Mouse (Mus musculus): ENCODE data around the gene Kcnj2.

Gene Kcnj2

GRCm38 (mm10) chr11:111065635-111066298, at the start of gene Kcnj2:
TSS of gene Kcnj2 (plus strand) at chr11:111066164.
- in situ Hi-C loops (cut with MboI; ENCODE audit: low sequenced_read_pairs): no loop called here

GRCm38 (mm10) chr11:111016206-111016605, 49.8 kb upstream of the Kcnj2 start:
- in situ Hi-C loops (cut with MboI; ENCODE audit: low sequenced_read_pairs): no loop called here

- in situ Hi-C loops (cut with MboI; ENCODE audit: low sequenced_read_pairs): no loop called here
Observed at GRCm38 (mm10) chr11:111020211-111020610, 45.8 kb upstream of the Kcnj2 start.

- in situ Hi-C loops (cut with MboI; ENCODE audit: low sequenced_read_pairs): no loop called here
Observed at GRCm38 (mm10) chr11:111022681-111023281, 43.2 kb upstream of the Kcnj2 start.

- in situ Hi-C loops (cut with MboI; ENCODE audit: low sequenced_read_pairs): loop anchor here (25.0 kb wide), 2 partner anchors 505 to 680 kb away; no protein-coding TSS in a partner anchor
Observed at GRCm38 (mm10) chr11:111042175-111042574, 23.8 kb upstream of the Kcnj2 start.

DNA sequence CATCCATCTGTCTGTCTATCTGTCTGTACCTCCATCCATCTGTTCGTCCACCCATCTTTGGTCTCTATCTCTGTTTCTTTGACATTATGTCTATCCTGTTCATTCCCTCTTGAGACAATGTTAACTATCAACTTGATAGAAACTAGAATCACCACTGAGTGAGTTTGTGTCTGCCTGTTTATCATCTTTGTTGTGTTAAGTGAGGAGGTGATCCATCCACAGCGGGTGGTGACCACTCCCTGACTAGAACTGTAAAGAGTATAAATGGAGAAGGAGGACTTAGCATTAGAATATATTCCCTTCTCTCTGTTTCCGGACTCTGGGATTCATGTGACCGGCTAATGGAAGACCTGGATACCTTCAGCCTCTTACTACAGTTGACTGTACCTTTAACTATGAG, 22.7 kb upstream of the Kcnj2 start:
- in situ Hi-C loops (cut with MboI; ENCODE audit: low sequenced_read_pairs): loop anchor here (25.0 kb wide), 2 partner anchors 506 to 681 kb away; no protein-coding TSS in a partner anchor

DNA sequence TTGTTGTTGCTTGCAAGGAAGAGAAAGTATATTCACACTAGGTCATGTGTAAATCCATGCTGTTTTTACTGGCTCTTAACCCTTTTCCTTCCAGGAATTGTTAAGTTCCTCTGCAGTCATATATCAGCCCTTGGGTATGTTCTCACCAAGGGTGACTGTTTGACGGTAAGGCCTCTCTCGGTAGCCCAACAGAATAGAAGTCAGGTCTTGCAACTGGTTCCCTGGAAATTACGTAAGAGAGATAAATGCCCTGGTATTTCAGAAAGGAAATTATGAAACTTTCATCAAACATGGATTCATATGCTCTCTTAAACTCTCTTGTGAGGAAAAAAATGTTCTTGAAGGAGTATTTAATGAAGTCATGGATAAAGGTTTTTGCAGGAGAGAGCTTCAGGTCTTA, 11.7 kb upstream of the Kcnj2 start:
- in situ Hi-C loops (cut with MboI; ENCODE audit: low sequenced_read_pairs): no loop called here

GRCm38 (mm10) chr11:111054854-111055822, 10.8 kb upstream of the Kcnj2 start:
- in situ Hi-C loops (cut with MboI; ENCODE audit: low sequenced_read_pairs): no loop called here

DNA sequence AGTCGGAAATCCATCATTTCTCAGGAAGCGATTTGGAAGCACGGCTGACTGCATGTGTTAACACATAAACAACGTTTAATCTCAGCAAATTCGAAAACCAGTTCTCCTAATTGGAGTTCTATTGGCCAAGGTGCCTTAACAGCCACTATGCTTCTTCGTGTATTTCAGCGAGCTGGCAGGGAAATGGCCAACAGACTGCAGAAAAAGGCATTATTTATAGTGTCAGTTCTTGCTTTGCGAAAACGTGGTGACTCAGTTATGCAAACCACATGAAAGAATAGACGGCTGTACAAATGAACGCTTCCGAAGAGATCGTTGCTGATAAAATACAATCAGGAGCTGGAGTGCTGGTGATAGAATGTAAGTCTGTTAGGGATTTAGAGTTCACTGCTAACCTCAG, 9.9 kb upstream of the Kcnj2 start:
- in situ Hi-C loops (cut with MboI; ENCODE audit: low sequenced_read_pairs): no loop called here

DNA sequence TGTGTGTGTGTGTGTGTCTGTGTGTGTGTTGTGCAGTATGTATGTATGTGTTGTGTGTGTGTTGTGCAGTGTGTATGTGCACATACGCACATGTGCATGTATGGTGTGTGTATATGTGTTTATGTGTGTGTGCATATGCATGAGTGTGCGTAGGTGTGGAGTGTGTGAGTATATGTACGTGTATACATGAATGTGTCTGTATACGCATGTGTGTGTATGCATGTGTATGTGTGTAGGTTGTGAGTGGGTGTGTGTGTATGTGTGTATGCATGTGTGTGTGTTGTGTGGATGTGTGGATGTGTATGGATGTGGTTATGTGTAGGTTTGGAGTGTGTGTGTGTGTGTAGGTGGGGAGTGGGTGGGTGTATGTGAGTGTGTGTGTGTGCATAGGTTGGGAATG, 8.5 kb upstream of the Kcnj2 start:
- in situ Hi-C loops (cut with MboI; ENCODE audit: low sequenced_read_pairs): no loop called here

- in situ Hi-C loops (cut with MboI; ENCODE audit: low sequenced_read_pairs): no loop called here
Observed at GRCm38 (mm10) chr11:111059440-111059839, 6.5 kb upstream of the Kcnj2 start.

DNA sequence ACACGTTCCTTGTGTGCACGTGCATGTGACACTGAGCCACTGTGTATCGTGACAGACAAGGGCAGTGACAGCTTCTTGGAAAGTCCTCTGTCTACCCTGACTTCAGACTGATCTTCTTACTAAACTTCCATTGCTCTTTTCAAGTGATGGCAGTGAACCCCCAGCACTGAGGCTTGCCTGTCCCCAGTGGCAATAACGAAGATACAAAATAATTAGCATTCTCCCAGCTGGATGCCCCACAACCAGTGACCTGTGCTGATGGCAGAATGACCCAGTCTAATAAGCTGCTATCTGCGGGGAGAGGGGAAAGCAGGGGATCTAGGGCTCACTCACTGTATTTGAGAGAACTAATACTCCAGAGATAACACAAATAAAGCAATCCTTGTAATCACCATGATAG, 5.7 kb upstream of the Kcnj2 start:
- in situ Hi-C loops (cut with MboI; ENCODE audit: low sequenced_read_pairs): no loop called here

GRCm38 (mm10) chr11:111064751-111065527, 1.0 kb upstream of the Kcnj2 start:
- in situ Hi-C loops (cut with MboI; ENCODE audit: low sequenced_read_pairs): no loop called here

DNA sequence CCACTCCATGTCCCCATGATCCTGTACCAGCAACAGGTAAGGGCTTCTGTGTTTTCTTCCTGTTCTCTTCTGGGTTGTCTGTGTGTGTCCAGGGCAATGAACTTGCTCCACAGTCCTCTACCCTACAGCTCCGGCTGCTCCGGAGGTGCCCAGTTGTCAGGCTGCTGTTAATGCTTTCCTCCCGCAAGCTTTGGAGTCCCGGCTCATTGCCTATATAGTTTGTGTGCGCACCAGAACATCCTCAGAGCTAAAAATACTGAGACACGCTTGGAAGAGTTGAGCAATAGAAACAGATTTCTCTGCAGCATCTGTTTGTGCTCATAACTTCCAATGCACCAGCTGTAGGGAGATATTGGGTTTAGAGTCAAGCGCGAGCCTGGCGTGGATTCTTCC, 331 bp downstream of the Kcnj2 start:
- in situ Hi-C loops (cut with MboI; ENCODE audit: low sequenced_read_pairs): no loop called here

DNA sequence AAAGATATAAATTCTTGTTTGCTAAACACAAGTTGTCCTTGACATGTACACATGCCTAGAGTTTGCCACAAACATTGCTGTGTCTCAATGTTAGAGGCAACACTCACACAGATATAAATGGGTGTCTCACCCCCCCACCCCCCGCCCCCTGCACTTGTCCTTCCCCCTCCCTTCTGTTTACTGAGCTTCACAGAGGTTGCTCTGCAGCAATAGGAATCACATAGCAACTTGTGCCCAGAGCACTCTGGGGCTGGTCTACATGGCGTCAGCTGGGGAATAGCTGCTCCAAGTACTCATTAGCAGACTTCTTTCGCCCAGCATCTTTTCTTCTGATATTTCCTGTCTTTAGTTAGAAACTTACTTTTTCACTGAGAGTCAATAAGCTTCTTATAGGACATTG, 1.8 kb downstream of the Kcnj2 start:
- in situ Hi-C loops (cut with MboI; ENCODE audit: low sequenced_read_pairs): no loop called here

DNA sequence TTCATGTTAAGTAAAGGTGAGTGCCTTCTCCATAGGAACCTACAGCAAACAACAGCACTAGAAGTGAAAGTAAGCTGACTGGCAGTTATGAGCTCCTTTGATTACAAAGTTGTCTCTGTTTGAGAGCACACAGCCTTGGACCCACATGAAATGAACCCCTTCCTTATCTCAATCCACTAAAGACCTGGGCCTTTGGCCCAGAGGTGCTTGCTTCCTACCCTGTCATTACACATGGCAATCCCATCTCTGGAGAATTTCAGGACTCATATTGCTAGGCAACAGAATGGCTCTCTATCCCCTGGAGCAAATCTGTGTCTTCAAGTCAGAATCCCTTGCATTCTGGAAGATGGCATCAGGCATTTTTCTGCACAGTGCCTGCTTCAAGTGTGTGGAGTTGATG, 4.5 kb downstream of the Kcnj2 start:
- in situ Hi-C loops (cut with MboI; ENCODE audit: low sequenced_read_pairs): no loop called here

GRCm38 (mm10) chr11:111074131-111074530, 8.2 kb downstream of the Kcnj2 start:
- in situ Hi-C loops (cut with MboI; ENCODE audit: low sequenced_read_pairs): no loop called here

DNA sequence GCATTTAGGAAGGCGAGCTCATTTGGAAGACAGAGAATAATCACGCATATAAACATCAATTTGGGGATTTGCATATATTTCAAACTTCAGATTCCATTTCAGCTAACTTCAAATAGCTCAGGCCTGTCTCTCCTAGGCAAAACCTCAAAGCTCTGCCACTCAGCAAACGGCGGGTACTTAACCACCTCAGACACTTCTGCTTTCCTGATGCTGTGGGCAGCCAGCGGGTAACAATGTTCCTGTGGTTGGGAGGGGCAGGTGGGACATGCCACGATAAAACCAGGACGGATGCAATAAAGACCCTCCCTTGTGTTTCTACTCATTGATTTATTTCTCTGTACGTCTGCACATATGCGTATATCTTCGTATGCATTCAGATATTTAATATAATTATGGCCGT, 12.1 kb downstream of the Kcnj2 start:
- in situ Hi-C loops (cut with MboI; ENCODE audit: low sequenced_read_pairs): no loop called here

- in situ Hi-C loops (cut with MboI; ENCODE audit: low sequenced_read_pairs): no loop called here
Observed at GRCm38 (mm10) chr11:111083009-111083408, 17.0 kb downstream of the Kcnj2 start.

DNA sequence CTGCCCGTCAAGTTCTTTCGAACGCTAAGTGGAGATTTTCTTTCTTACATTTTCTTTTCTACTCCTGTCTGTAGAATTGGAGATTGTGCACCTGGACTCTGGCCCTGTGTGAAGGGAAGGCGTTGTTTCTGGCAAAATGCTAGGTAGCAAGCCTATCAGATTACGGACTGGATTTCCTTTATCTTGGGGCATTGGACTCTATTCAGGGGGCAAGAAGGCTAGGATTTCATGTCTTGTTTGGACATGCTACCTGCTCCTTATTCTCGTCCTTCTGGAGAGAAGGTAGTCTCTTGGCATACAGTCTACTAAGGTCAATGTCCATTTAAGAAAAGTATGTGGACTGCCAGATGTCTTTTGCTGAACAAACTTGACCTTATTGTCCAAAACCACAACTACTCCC, 21.0 kb downstream of the Kcnj2 start:
- in situ Hi-C loops (cut with MboI; ENCODE audit: low sequenced_read_pairs): no loop called here

DNA sequence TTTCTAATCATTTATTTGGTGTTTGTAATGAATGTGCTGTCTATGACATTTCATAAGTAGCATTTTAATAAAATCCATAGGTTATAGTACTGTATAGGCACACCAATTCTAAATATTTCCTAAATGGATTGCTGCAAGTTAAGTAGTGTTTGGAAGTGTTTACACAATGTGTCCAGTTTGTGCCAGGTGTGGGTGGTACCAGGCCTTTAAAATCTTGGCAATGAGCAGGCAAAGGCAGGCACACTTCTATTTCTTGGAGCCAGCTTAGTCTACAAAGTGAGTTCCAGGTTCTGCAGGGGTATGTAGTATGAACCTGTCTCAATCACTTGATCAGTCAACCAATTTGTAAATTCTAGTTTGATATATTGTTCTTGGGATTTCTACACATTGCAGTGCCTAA, 22.3 kb downstream of the Kcnj2 start:
- in situ Hi-C loops (cut with MboI; ENCODE audit: low sequenced_read_pairs): no loop called here

Measured in CH12F3 (cell line).